Mouse (Mus musculus) induced T-regulatory cell, adult 2 months (primary cell): ENCODE results near the gene Alpk3.

Source experiments
- DNase-seq: peaks from one replicate; pipeline ENCODE4 v3.0.0-alpha.2; 2012; ENCODE audit warnings: low read depth

Alpk3 gene

GRCm38 (mm10) chr7:81074546-81074945 lies 17.1 kb downstream of the Alpk3 start:
- DNase-seq, result peak; percentile 62

GRCm38 (mm10) chr7:81075299-81075698 lies 17.9 kb downstream of the Alpk3 start:
- peak; percentile 82 for DNase-seq

- DNase-seq, result no peak
These were observed 18.3 kb downstream of the Alpk3 start for GRCm38 (mm10) chr7:81075732-81076131.

GRCm38 (mm10) chr7:81077009-81077408 lies 19.6 kb downstream of the Alpk3 start:
- no peak for DNase-seq

- DNase-seq, result no peak
These were observed 21.3 kb downstream of the Alpk3 start for GRCm38 (mm10) chr7:81078740-81079139.

- DNase-seq, result no peak
These were observed 36.1 kb downstream of the Alpk3 start for GRCm38 (mm10) chr7:81093420-81093965.

- no peak for DNase-seq
These were observed 36.8 kb downstream of the Alpk3 start for GRCm38 (mm10) chr7:81094104-81094757.

GRCm38 (mm10) chr7:81100341-81100740 lies 42.9 kb downstream of the Alpk3 start:
- no peak for DNase-seq

GRCm38 (mm10) chr7:81102854-81103253 lies 45.5 kb downstream of the Alpk3 start:
- DNase-seq, result no peak

- DNase-seq, result no peak
These were observed 48.1 kb downstream of the Alpk3 start for GRCm38 (mm10) chr7:81105525-81105924.

- no peak for DNase-seq
These were observed 50.8 kb downstream of the Alpk3 start for GRCm38 (mm10) chr7:81108226-81108625.

GRCm38 (mm10) chr7:81109717-81110651 lies 52.6 kb downstream of the Alpk3 start:
- no peak for DNase-seq

- no peak for DNase-seq
These were observed 53.4 kb downstream of the Alpk3 start for GRCm38 (mm10) chr7:81110791-81111190.

- DNase-seq, result no peak
These were observed 54.3 kb downstream of the Alpk3 start for GRCm38 (mm10) chr7:81111729-81112128.

- DNase-seq, result no peak
These were observed 55.4 kb downstream of the Alpk3 start for GRCm38 (mm10) chr7:81112686-81113360.

- DNase-seq, result no peak
These were observed 57.2 kb downstream of the Alpk3 start, which contains the start of gene Slc28a1 for GRCm38 (mm10) chr7:81114555-81114954. TSS of gene Slc28a1 (plus strand) at chr7:81114799.

- no peak for DNase-seq
These were observed 63.7 kb downstream of the Alpk3 start for GRCm38 (mm10) chr7:81121099-81121498.

GRCm38 (mm10) chr7:81122808-81123207 lies 65.4 kb downstream of the Alpk3 start:
- peak; percentile 37 for DNase-seq

- no peak for DNase-seq
These were observed 66.2 kb downstream of the Alpk3 start for GRCm38 (mm10) chr7:81123553-81123952.

GRCm38 (mm10) chr7:81124773-81125172 lies 67.4 kb downstream of the Alpk3 start:
- no peak for DNase-seq

GRCm38 (mm10) chr7:81125215-81126175 lies 68.1 kb downstream of the Alpk3 start:
- no peak for DNase-seq
